Mouse (Mus musculus) right cerebral cortex, postnatal 10 days (tissue): ENCODE data around the gene Cabp1.
A peak's percentile ranks its signal among the peaks of the same experiment; 100 is the strongest.

Experiments used
- DNase-seq, 2 experiments: peaks; one replicate each; pipeline ENCODE4 v3.0.0; 2021; ENCODE audit warnings: low spot score in 2 of 2

Gene Cabp1

GRCm38 (mm10) chr5:115210380-115210779 lies 16.2 kb upstream of the Cabp1 start:
- no peak for DNase-seq

GRCm38 (mm10) chr5:115208601-115209000 lies 14.4 kb upstream of the Cabp1 start:
- DNase-seq: no peak

- DNase-seq: peak in 1 of 2 experiments; percentile 70
These were observed 13.7 kb upstream of the Cabp1 start for GRCm38 (mm10) chr5:115207892-115208291.

- no peak for DNase-seq
These were observed 13.1 kb upstream of the Cabp1 start for GRCm38 (mm10) chr5:115207244-115207643.

- peak; percentile 77 to 79 for DNase-seq
These were observed 10.6 kb upstream of the Cabp1 start for GRCm38 (mm10) chr5:115204562-115205311.

- DNase-seq: no peak
These were observed 9.8 kb upstream of the Cabp1 start for GRCm38 (mm10) chr5:115203735-115204561.

- DNase-seq: no peak
These were observed 543 bp upstream of the Cabp1 start for GRCm38 (mm10) chr5:115194626-115195221.

GRCm38 (mm10) chr5:115193226-115193625 lies 955 bp downstream of the Cabp1 start:
- DNase-seq: peak in 1 of 2 experiments; percentile 67

GRCm38 (mm10) chr5:115192828-115193195 lies 1.4 kb downstream of the Cabp1 start:
- no peak for DNase-seq

- DNase-seq: no peak
These were observed 2.0 kb downstream of the Cabp1 start for GRCm38 (mm10) chr5:115191880-115192827.

- DNase-seq: no peak
These were observed 4.1 kb downstream of the Cabp1 start for GRCm38 (mm10) chr5:115190081-115190480.

- DNase-seq: no peak
These were observed 5.4 kb downstream of the Cabp1 start for GRCm38 (mm10) chr5:115188824-115189223.

GRCm38 (mm10) chr5:115187188-115188131 lies 6.7 kb downstream of the Cabp1 start:
- peak; percentile 91 to 94 for DNase-seq

- no peak for DNase-seq
These were observed 7.7 kb downstream of the Cabp1 start for GRCm38 (mm10) chr5:115186371-115187073.

GRCm38 (mm10) chr5:115184726-115185125 lies 9.5 kb downstream of the Cabp1 start:
- DNase-seq: peak; percentile 65 to 78

- no peak for DNase-seq
These were observed 10.7 kb downstream of the Cabp1 start for GRCm38 (mm10) chr5:115183482-115183881.

GRCm38 (mm10) chr5:115182925-115183324 lies 11.3 kb downstream of the Cabp1 start:
- DNase-seq: no peak

GRCm38 (mm10) chr5:115181248-115181940 lies 12.8 kb downstream of the Cabp1 start:
- DNase-seq: no peak

GRCm38 (mm10) chr5:115179596-115179995 lies 14.6 kb downstream of the Cabp1 start:
- no peak for DNase-seq
